Mouse (Mus musculus): ENCODE measurements around the gene Cnnm1.

DNA sequence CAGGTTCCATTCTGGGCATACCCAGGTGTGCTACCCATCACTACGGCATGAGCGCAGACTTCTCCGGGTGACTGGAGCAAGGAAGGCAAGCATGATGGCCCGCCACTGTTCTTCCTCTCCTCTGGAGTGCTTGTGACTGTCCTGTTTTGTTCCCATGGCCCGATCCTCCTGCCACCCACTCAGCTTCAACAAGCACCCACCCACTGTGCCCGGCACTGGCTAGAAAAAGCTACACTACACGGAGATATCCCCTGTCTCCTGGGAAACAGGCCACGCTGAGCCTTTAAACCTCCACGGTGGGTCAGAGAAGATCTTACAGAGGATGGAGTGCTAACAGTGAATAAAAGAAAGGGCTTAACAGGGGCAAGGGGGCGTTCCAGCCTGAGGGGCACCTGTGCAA, 79.0 kb downstream of the Cnnm1 start:
- no peak for TF ChIP-seq CTCF (IDR thresholded peaks at IDR 0.05; ENCODE audit: low read depth)
- TF ChIP-seq EP300 (optimal IDR thresholded peaks at IDR 0.05), result no peak
